Mouse (Mus musculus): Measurements from ENCODE around the gene Elmod3.

- no peak for TF ChIP-seq CTCF (IDR thresholded peaks at IDR 0.05; ENCODE audit: low read depth, low read length)
- no peak for TF ChIP-seq POLR2A (IDR thresholded peaks at IDR 0.05; ENCODE audit: insufficient read depth, low read length)
These were observed 74.1 kb downstream of the Elmod3 start for GRCm38 (mm10) chr6:72524160-72524559.

Measured in ES-Bruce4 (cell line).